Mouse (Mus musculus): ENCODE measurements at regions not wholly inside any gene's neighbourhood (a gene's known extent, or its start where the extent isn't known, plus 50 kb on each side); places are given as distances from the start of the nearest gene placed in this dataset.
A peak's percentile ranks its signal among the peaks of the same experiment; 100 is the strongest.

DNA sequence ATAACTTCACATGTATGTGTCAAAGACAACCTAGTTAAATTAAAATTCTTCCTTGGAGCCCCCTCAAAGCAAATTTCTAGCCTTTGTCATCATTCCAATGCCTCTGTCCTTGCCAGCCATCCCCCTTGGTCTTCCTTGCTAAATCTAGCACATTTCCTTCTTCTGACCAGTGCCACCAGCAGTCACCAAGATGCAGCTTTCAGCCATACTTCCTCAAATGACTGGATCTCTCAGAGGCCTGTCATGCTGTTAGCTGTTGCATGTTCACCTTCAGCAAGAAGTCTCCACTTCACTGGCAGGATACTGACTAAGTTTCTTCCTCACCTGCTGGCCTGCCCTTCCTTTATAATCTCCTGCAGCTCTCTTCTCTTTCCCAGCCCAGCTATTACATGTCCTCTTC, 261.3 kb downstream of the Pik3r1 start:
- Histone ChIP-seq H3K4me1 (ENCODE audit: insufficient read depth, low read length) (no peaks in the 10 kb centered on the region), H3K27ac (ENCODE audit: low read depth, low read length) (no peak overlapping the region), H3K4me3 (ENCODE audit: low read depth, low read length) (no peak overlapping the region), H3K4me2 (ENCODE audit: low read depth, low read length, poor library complexity, severe bottlenecking) (no peak overlapping the region), H3K9ac (replicated peaks; ENCODE audit: low read length, poor library complexity, severe bottlenecking) (no peak overlapping the region), H3K27me3 (ENCODE audit: insufficient read depth, low read length) (no peaks in the 10 kb centered on the region), H3K9me3 (ENCODE audit: low read length) (no peaks in the 10 kb centered on the region), H3K36me3 (ENCODE audit: insufficient read depth, low read length) (no peaks in the 10 kb centered on the region)
- no peak for TF ChIP-seq CTCF (IDR thresholded peaks at IDR 0.05)
- ATAC-seq (ENCODE audit: low FRiP score) (no peak), DNase-seq (ENCODE audit: low spot score) (no peak)

- Histone ChIP-seq H3K4me3 (ENCODE audit: low read depth, low read length) (no peak overlapping the region), H3K4me1 (ENCODE audit: insufficient read depth, low read length) (no peaks in the 10 kb centered on the region), H3K27me3 (ENCODE audit: insufficient read depth, low read length) (no peaks in the 10 kb centered on the region), H3K27ac (ENCODE audit: low read depth, low read length) (no peak overlapping the region), H3K9me3 (ENCODE audit: low read length) (no peaks in the 10 kb centered on the region), H3K36me3 (ENCODE audit: insufficient read depth, low read length) (no peaks in the 10 kb centered on the region), H3K4me2 (ENCODE audit: low read depth, low read length, poor library complexity, severe bottlenecking) (no peak overlapping the region), H3K9ac (replicated peaks; ENCODE audit: low read length, poor library complexity, severe bottlenecking) (no peak overlapping the region)
- TF ChIP-seq CTCF (IDR thresholded peaks at IDR 0.05), result no peak
- ATAC-seq (ENCODE audit: low FRiP score) (no peak), DNase-seq (ENCODE audit: low spot score) (no peak)
- 82% methylated on average over 1 of the region's 1 CpGs for WGBS
Observed at GRCm38 (mm10) chr13:101505054-101505453, 263.0 kb downstream of the Pik3r1 start.

- TF ChIP-seq CTCF (IDR thresholded peaks at IDR 0.05), result no peak
- H3K27me3 ChIP-seq (ENCODE audit: insufficient read depth, low read length), result no peaks in the 10 kb centered on the region
- ATAC-seq (ENCODE audit: low FRiP score) (no peak), DNase-seq (ENCODE audit: low spot score) (no peak)
- H3K4me1 ChIP-seq (ENCODE audit: insufficient read depth, low read length), result no peaks in the 10 kb centered on the region
- H3K27ac ChIP-seq (ENCODE audit: low read depth, low read length), result no peak overlapping the region
- no peaks in the 10 kb centered on the region for H3K9me3 ChIP-seq (ENCODE audit: low read length)
- no peak overlapping the region for H3K4me2 ChIP-seq (ENCODE audit: low read depth, low read length, poor library complexity, severe bottlenecking)
- H3K9ac ChIP-seq (replicated peaks; ENCODE audit: low read length, poor library complexity, severe bottlenecking), result no peak overlapping the region
- H3K4me3 ChIP-seq (ENCODE audit: low read depth, low read length), result no peak overlapping the region
- no peaks in the 10 kb centered on the region for H3K36me3 ChIP-seq (ENCODE audit: insufficient read depth, low read length)
- WGBS, result 77% methylated on average over 5 of the region's 5 CpGs
Observed at GRCm38 (mm10) chr13:101504241-101504640, 263.8 kb downstream of the Pik3r1 start.

GRCm38 (mm10) chr13:101501845-101502284, 266.2 kb downstream of the Pik3r1 start:
- H3K9ac ChIP-seq (replicated peaks; ENCODE audit: low read length, poor library complexity, severe bottlenecking), result no peak overlapping the region
- no peaks in the 10 kb centered on the region for H3K4me1 ChIP-seq (ENCODE audit: insufficient read depth, low read length)
- DNase-seq (ENCODE audit: low spot score) (peak; percentile 59), ATAC-seq (ENCODE audit: low FRiP score) (no peak)
- no peaks in the 10 kb centered on the region for H3K36me3 ChIP-seq (ENCODE audit: insufficient read depth, low read length)
- WGBS, result 67% methylated on average over 5 of the region's 5 CpGs
- TF ChIP-seq CTCF (IDR thresholded peaks at IDR 0.05), result no peak
- no peaks in the 10 kb centered on the region for H3K27me3 ChIP-seq (ENCODE audit: insufficient read depth, low read length)
- no peaks in the 10 kb centered on the region for H3K9me3 ChIP-seq (ENCODE audit: low read length)
- no peak overlapping the region for H3K4me2 ChIP-seq (ENCODE audit: low read depth, low read length, poor library complexity, severe bottlenecking)
- no peak overlapping the region for H3K27ac ChIP-seq (ENCODE audit: low read depth, low read length)
- no peak overlapping the region for H3K4me3 ChIP-seq (ENCODE audit: low read depth, low read length)

- no peak for DNase-seq (ENCODE audit: low spot score)
- Histone ChIP-seq H3K36me3 (ENCODE audit: insufficient read depth, low read length) (no peaks in the 10 kb centered on the region), H3K27me3 (ENCODE audit: insufficient read depth, low read length) (no peaks in the 10 kb centered on the region), H3K4me1 (ENCODE audit: insufficient read depth, low read length) (no peaks in the 10 kb centered on the region), H3K4me3 (ENCODE audit: low read depth, low read length) (no peak overlapping the region), H3K9ac (replicated peaks; ENCODE audit: low read length, poor library complexity, severe bottlenecking) (no peak overlapping the region), H3K4me2 (ENCODE audit: low read depth, low read length, poor library complexity, severe bottlenecking) (no peak overlapping the region), H3K27ac (ENCODE audit: low read depth, low read length) (no peak overlapping the region), H3K9me3 (ENCODE audit: low read length) (no peaks in the 10 kb centered on the region)
- WGBS, result 94% methylated on average over 3 of the region's 3 CpGs
- no peak for ATAC-seq (ENCODE audit: low FRiP score)
- no peak for TF ChIP-seq CTCF (IDR thresholded peaks at IDR 0.05)
Observed at GRCm38 (mm10) chr13:101501061-101501460, 267.0 kb downstream of the Pik3r1 start.

GRCm38 (mm10) chr13:101491835-101492234, 276.2 kb downstream of the Pik3r1 start:
- Histone ChIP-seq H3K36me3 (ENCODE audit: insufficient read depth, low read length) (no peaks in the 10 kb centered on the region), H3K4me1 (ENCODE audit: insufficient read depth, low read length) (no peaks in the 10 kb centered on the region), H3K4me2 (ENCODE audit: low read depth, low read length, poor library complexity, severe bottlenecking) (no peak overlapping the region), H3K9me3 (ENCODE audit: low read length) (no peaks in the 10 kb centered on the region), H3K9ac (replicated peaks; ENCODE audit: low read length, poor library complexity, severe bottlenecking) (no peak overlapping the region), H3K4me3 (ENCODE audit: low read depth, low read length) (no peak overlapping the region), H3K27me3 (ENCODE audit: insufficient read depth, low read length) (no peaks in the 10 kb centered on the region), H3K27ac (ENCODE audit: low read depth, low read length) (no peak overlapping the region)
- TF ChIP-seq CTCF (IDR thresholded peaks at IDR 0.05), result no peak
- DNase-seq (ENCODE audit: low spot score), result no peak
- WGBS, result 39% methylated on average over 3 of the region's 3 CpGs
- ATAC-seq (ENCODE audit: low FRiP score), result no peak

Data from midbrain, postnatal 0 days (tissue).